Comparison of ENCODE assay signal across 8 mouse cellular contexts in the genomic region with DNA sequence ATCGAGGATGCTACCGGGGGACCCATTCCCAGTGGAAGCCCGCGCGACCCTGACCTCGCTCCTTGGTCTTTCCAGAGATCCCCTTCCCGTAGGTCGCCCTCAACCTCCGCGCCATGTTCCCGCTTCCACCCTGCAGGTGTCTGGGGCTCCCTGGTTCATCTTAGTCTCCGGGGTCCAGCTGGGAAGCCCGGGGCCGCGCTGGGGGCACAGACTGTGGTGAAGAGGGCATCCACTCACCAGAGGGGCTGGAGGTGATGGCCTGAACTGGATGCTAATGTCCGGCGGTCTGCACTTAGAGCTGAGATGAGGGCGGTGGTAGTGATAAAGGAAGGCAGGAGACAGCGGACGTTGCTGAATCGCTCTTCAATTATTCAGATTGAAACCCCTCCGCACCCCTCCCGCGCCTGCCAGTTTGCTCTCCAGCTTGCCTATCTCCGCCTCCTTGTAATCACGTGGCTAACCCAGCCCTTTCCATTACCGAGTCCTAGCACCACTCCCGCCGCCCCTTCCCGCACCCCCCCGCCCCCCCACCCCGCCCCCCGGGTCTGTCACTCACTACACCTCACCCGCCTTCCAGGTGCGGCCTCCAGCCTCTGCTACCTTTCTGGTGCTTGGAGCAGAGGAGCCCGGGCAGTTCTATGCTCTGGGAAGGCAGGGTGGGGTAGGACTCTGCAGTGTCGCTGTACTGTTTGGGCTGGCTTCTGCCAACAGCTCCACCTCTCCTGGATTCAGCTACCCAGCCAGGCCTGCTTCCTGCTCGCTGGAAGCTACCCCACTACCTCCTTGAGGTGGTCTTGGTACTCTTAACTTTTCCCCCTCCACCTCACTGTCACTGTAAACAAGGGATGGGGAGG. TPM values are rescaled to one million over a fixed set of nuclear protein-coding genes. Genes with fewer than 3 reads are reported as not detected.
DNase-seq lines count a peak whose midpoint lies in the region; ATAC-seq and TF ChIP-seq lines count a peak whose summit lies in the region.

A gene (minus strand): TSS at position 445 of the 854 bp plus-strand sequence.

- DNase-seq in layer of hippocampus, adult 11-12 months (ENCODE audit: low spot score): peak; percentile 82
- DNase-seq in layer of hippocampus, adult 9-10 months (ENCODE audit: low spot score): no peak
- peak; percentile 49 for DNase-seq in embryo, embryonic 10.5 days (ENCODE audit: low spot score)
- DNase-seq in hindbrain, embryonic 14.5 days (ENCODE audit: low spot score): peak; percentile 72
- DNase-seq in limb, embryonic 14.5 days (ENCODE audit: low spot score): no peak
- DNase-seq in c-Kit-positive CD71-positive TER-119-positive erythroid progenitor cells, embryonic 14.5 days (ENCODE audit: low spot score): no peak
- DNase-seq in spleen, postnatal 14 days (ENCODE audit: low spot score in 2 of 2): no peak

- H3K36me3 ChIP-seq in hindbrain, embryonic 14.5 days (replicated peaks; ENCODE audit: control insufficient read depth, insufficient read depth): no peaks in the 10 kb centered on the region
- no peaks in the 10 kb centered on the region for H3K36me3 ChIP-seq in limb, embryonic 14.5 days (ENCODE audit: control insufficient read depth, insufficient read depth, low read length)
- no peaks in the 10 kb centered on the region for H3K36me3 ChIP-seq in stomach, embryonic 15.5 days

- H3K9ac ChIP-seq in hindbrain, embryonic 14.5 days: peak within 1 kb of the TSS; percentile 77
- no peak within 1 kb of the TSS for H3K9ac ChIP-seq in limb, embryonic 14.5 days (ENCODE audit: low read depth, low read length, severe bottlenecking)
- no peak within 1 kb of the TSS for H3K9ac ChIP-seq in stomach, embryonic 15.5 days

- WGBS in hindbrain, embryonic 14.5 days: under 1% methylated on average over 35 of the region's 38 CpGs
- WGBS in limb, embryonic 14.5 days: 2% methylated on average over 31 of the region's 38 CpGs
- 3% methylated on average over 32 of the region's 38 CpGs for WGBS in stomach, embryonic 15.5 days

- no peaks in the 10 kb centered on the region for H3K9me3 ChIP-seq in hindbrain, embryonic 14.5 days (ENCODE audit: control insufficient read depth, low read length)
- no peaks in the 10 kb centered on the region for H3K9me3 ChIP-seq in limb, embryonic 14.5 days (ENCODE audit: control insufficient read depth, low read length)
- no peaks in the 10 kb centered on the region for H3K9me3 ChIP-seq in stomach, embryonic 15.5 days

- TF ChIP-seq POLR2A in limb, embryonic 14.5 days (IDR thresholded peaks at IDR 0.05; ENCODE audit: borderline replicate concordance, extremely low read depth, insufficient read depth, insufficient read length): no peak

- peak within 1 kb of the TSS; percentile 58 for H3K4me3 ChIP-seq in hindbrain, embryonic 14.5 days (replicated peaks; ENCODE audit: low read length)
- H3K4me3 ChIP-seq in limb, embryonic 14.5 days (replicated peaks; ENCODE audit: low read length): 0 out of 2 replicates have a peak within 1 kb of the TSS, but pooled peaks have one; percentile 2
- peak within 1 kb of the TSS; percentile 22 for H3K4me3 ChIP-seq in stomach, embryonic 15.5 days (replicated peaks)

- peak; percentile 92 for ATAC-seq in hindbrain, embryonic 14.5 days (ENCODE audit: low FRiP score)
- no peak for ATAC-seq in limb, embryonic 14.5 days (ENCODE audit: low FRiP score, low read depth)
- no peak for ATAC-seq in stomach, embryonic 15.5 days (ENCODE audit: insufficient read depth, low FRiP score, low read depth)

- peaks cover 8% of the 10 kb centered on the region for H3K27me3 ChIP-seq in hindbrain, embryonic 14.5 days (ENCODE audit: control insufficient read depth, insufficient read depth, low read length)
- peaks cover 32% of the 10 kb centered on the region for H3K27me3 ChIP-seq in limb, embryonic 14.5 days (ENCODE audit: control insufficient read depth, insufficient read depth, low read length)
- peaks cover 17% of the 10 kb centered on the region for H3K27me3 ChIP-seq in stomach, embryonic 15.5 days (replicated peaks)

- peaks cover 5% of the 10 kb centered on the region; the same call in 1 of the 2 replicates for H3K4me1 ChIP-seq in hindbrain, embryonic 14.5 days (replicated peaks; ENCODE audit: control insufficient read depth, insufficient read depth, low read length)
- no peaks in the 10 kb centered on the region for H3K4me1 ChIP-seq in limb, embryonic 14.5 days (ENCODE audit: control insufficient read depth, insufficient read depth, low read length)
- H3K4me1 ChIP-seq in stomach, embryonic 15.5 days: no peaks in the 10 kb centered on the region

- peak within 1 kb of the TSS; percentile 34 for H3K27ac ChIP-seq in hindbrain, embryonic 14.5 days
- no peak within 1 kb of the TSS for H3K27ac ChIP-seq in limb, embryonic 14.5 days (replicated peaks; ENCODE audit: low read depth, low read length)
- H3K27ac ChIP-seq in stomach, embryonic 15.5 days: no peak within 1 kb of the TSS

- peak within 1 kb of the TSS; percentile 80 for H3K4me2 ChIP-seq in hindbrain, embryonic 14.5 days (replicated peaks)
- H3K4me2 ChIP-seq in limb, embryonic 14.5 days (replicated peaks; ENCODE audit: low read depth, low read length, severe bottlenecking): no peak within 1 kb of the TSS
- peak within 1 kb of the TSS; percentile 19; the same call in 1 of the 2 replicates for H3K4me2 ChIP-seq in stomach, embryonic 15.5 days

RNA-seq across cellular contexts. Expression of the gene that starts here (rescaled TPM):
- polyA plus RNA-seq in hindbrain, embryonic 14.5 days (2014; fragmentation: Nextera tagmentation; extraction: Ambion mirVana): 8.0 and 9.9 TPM in 2 replicates
- 0.03 TPM in 1 of 2 replicates, not detected in the other for polyA plus RNA-seq in limb, embryonic 14.5 days (2012; rRNA removed)
- 0.04 TPM in 2 replicates for polyA plus RNA-seq in limb, embryonic 14.5 days (2014; fragmentation: Nextera tagmentation; extraction: Ambion mirVana)
- polyA plus RNA-seq in stomach, embryonic 15.5 days (2015; fragmentation: Nextera tagmentation; extraction: Ambion mirVana): 1.0 and 1.1 TPM in 2 replicates

Comparison
In these comparisons a context has a peak if more than half of its experiments do, and no peak if none do; other contexts are left out.
1. DNase-seq: peak in layer of hippocampus, adult 11-12 months (single experiment), embryo, embryonic 10.5 days (single experiment) and hindbrain, embryonic 14.5 days (single experiment); none in layer of hippocampus, adult 9-10 months (single experiment), limb, embryonic 14.5 days (single experiment), c-Kit-positive CD71-positive TER-119-positive erythroid progenitor cells, embryonic 14.5 days (single experiment) and spleen, postnatal 14 days (0 of 2).
2. H3K4me3 ChIP-seq: peak in every context shown above with its lines; median percentile 58 in hindbrain, embryonic 14.5 days; 22 in stomach, embryonic 15.5 days; 2 in limb, embryonic 14.5 days.